Mouse (Mus musculus): Measurements from ENCODE around the gene Crybg1. TPM values are rescaled to one million over a fixed set of nuclear protein-coding genes. Genes with fewer than 3 reads are reported as not detected.
"Not testable (repeated sequence)": the region's sequence is repeated elsewhere in the genome, so short reads cannot be mapped to it uniquely, and the experiment has no call there.

Crybg1 gene
- polyA plus RNA-seq, 1 experiment, result 4.2 TPM

DNA sequence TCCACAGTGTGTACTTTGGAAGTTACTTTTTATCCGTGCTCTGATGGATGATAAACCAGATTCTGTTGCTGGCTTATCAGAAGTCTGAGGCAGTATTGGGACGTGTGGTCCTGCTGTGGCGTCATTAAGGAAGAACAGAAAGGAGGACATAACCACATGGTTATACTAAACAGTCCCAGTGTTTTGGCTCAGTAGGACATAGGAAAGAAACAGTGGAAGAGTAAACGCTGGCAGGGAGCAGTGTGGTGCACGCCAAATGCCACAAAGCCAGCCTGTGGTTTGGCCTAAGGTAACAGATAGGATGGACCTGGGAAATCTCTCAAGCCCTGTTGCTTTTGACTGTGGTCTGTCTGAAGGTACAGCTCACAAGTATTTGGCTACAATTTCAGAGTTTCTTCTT lies 220.1 kb downstream of the Crybg1 start:
- Histone ChIP-seq H3K27me3 (ENCODE audit: control insufficient read depth, insufficient read depth, low read length, poor library complexity, severe bottlenecking) (no peaks in the 10 kb centered on the region), H3K36me3 (ENCODE audit: control insufficient read depth, insufficient read depth, low read length, poor library complexity, severe bottlenecking) (peaks cover 9% of the 10 kb centered on the region; the same call in 1 of the 2 replicates), H3K9me3 (replicated peaks; ENCODE audit: control insufficient read depth, insufficient read depth, low read length, poor library complexity, severe bottlenecking) (no peaks in the 10 kb centered on the region), H3K4me3 (ENCODE audit: low read depth, low read length) (no peak overlapping the region), H3K4me1 (ENCODE audit: control insufficient read depth, insufficient read depth, low read length) (no peaks in the 10 kb centered on the region), H3K9ac (ENCODE audit: low read depth, poor library complexity, severe bottlenecking) (no peak overlapping the region), H3K27ac (ENCODE audit: insufficient read depth, low read length) (no peak overlapping the region)
- TF ChIP-seq EP300 (IDR thresholded peaks at IDR 0.05; ENCODE audit: insufficient read depth, low read depth, low read length), result no peak
- TF ChIP-seq POLR2A (IDR thresholded peaks at IDR 0.05; ENCODE audit: insufficient read depth, low read length), result no peak
- no peak for TF ChIP-seq CTCF (IDR thresholded peaks at IDR 0.05; ENCODE audit: low read depth, low read length)

DNA sequence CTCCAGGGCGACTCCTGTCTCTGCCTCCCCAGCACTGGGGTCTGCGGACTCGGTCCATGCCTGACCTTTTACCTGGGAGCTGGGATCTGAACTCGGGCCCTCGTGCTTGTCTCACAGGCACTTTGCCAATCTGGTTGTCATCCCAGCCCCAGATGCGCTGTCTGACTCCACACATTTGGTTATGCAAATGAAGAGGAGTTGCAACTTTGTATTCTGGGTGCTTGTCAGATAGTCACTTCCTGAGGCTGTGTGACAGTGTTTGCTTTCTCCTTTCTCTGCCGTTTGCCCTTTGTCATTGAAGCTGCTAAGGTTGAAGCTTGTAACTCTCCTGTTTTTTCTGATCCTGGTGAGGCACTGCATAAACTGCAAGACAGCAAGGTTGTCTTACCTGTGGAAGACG lies 220.9 kb downstream of the Crybg1 start:
- Histone ChIP-seq H3K9ac (ENCODE audit: low read depth, poor library complexity, severe bottlenecking) (no peak overlapping the region), H3K4me3 (ENCODE audit: low read depth, low read length) (no peak overlapping the region), H3K27ac (ENCODE audit: insufficient read depth, low read length) (no peak overlapping the region), H3K4me1 (ENCODE audit: control insufficient read depth, insufficient read depth, low read length) (no peaks in the 10 kb centered on the region), H3K36me3 (ENCODE audit: control insufficient read depth, insufficient read depth, low read length, poor library complexity, severe bottlenecking) (peaks cover 12% of the 10 kb centered on the region; the same call in 1 of the 2 replicates), H3K9me3 (replicated peaks; ENCODE audit: control insufficient read depth, insufficient read depth, low read length, poor library complexity, severe bottlenecking) (no peaks in the 10 kb centered on the region), H3K27me3 (ENCODE audit: control insufficient read depth, insufficient read depth, low read length, poor library complexity, severe bottlenecking) (no peaks in the 10 kb centered on the region)
- TF ChIP-seq EP300 (IDR thresholded peaks at IDR 0.05; ENCODE audit: insufficient read depth, low read depth, low read length) (no peak), CTCF (IDR thresholded peaks at IDR 0.05; ENCODE audit: low read depth, low read length) (no peak), POLR2A (IDR thresholded peaks at IDR 0.05; ENCODE audit: insufficient read depth, low read length) (no peak)

DNA sequence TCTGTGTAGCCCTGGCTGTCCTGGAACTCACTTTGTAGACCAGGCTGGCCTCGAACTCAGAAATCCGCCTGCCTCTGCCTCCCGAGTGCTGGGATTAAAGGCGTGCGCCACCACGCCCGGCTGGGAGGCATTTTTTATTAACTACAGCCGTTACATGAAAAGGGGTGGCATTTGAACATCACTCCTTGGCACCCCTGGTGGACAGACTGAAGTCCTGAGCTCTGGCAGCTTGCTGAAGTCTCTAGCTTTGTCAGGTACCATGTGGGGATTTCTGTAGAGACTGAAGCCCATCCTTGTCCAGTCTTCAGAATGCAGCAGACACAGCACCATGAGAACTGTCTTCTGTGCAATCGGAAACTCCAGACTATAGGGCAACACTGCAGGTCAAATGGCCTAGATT lies 222.9 kb downstream of the Crybg1 start:
- peaks cover 20% of the 10 kb centered on the region for H3K36me3 ChIP-seq (ENCODE audit: control insufficient read depth, insufficient read depth, low read length, poor library complexity, severe bottlenecking)
- not testable (repeated sequence) for H3K27ac ChIP-seq (ENCODE audit: insufficient read depth, low read length); H3K27me3 ChIP-seq (ENCODE audit: control insufficient read depth, insufficient read depth, low read length, poor library complexity, severe bottlenecking); H3K4me1 ChIP-seq (ENCODE audit: control insufficient read depth, insufficient read depth, low read length); H3K9me3 ChIP-seq (replicated peaks; ENCODE audit: control insufficient read depth, insufficient read depth, low read length, poor library complexity, severe bottlenecking); H3K9ac ChIP-seq (ENCODE audit: low read depth, poor library complexity, severe bottlenecking); H3K4me3 ChIP-seq (ENCODE audit: low read depth, low read length)

DNA sequence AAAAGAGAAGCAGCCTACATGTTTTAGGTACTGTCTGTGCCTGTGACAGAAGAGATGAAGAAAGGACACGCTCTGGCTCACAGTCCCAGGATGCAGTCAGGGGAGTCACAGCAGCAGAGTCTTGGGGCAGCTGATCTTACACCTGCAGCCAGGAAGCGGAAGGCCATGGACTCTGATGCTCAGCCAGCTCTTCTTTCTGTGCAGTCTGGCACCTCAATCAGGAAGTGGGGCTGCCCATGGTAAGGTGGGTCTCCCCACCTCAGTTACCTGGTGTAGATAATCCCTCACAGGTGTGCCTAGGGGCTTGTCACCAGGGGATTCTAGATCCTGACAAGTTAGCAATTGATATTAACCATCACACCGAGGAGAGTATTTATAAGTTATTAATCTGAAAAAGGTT lies 225.6 kb downstream of the Crybg1 start:
- no peak overlapping the region for H3K4me3 ChIP-seq (ENCODE audit: low read depth, low read length)
- no peak for TF ChIP-seq POLR2A (IDR thresholded peaks at IDR 0.05; ENCODE audit: insufficient read depth, low read length)
- no peak for TF ChIP-seq EP300 (IDR thresholded peaks at IDR 0.05; ENCODE audit: insufficient read depth, low read depth, low read length)
- no peak for TF ChIP-seq CTCF (IDR thresholded peaks at IDR 0.05; ENCODE audit: low read depth, low read length)
- H3K27ac ChIP-seq (ENCODE audit: insufficient read depth, low read length), result no peak overlapping the region
- H3K27me3 ChIP-seq (ENCODE audit: control insufficient read depth, insufficient read depth, low read length, poor library complexity, severe bottlenecking), result no peaks in the 10 kb centered on the region
- H3K9me3 ChIP-seq (replicated peaks; ENCODE audit: control insufficient read depth, insufficient read depth, low read length, poor library complexity, severe bottlenecking), result no peaks in the 10 kb centered on the region
- no peaks in the 10 kb centered on the region for H3K4me1 ChIP-seq (ENCODE audit: control insufficient read depth, insufficient read depth, low read length)
- H3K36me3 ChIP-seq (ENCODE audit: control insufficient read depth, insufficient read depth, low read length, poor library complexity, severe bottlenecking), result peaks cover 10% of the 10 kb centered on the region
- H3K9ac ChIP-seq (ENCODE audit: low read depth, poor library complexity, severe bottlenecking), result no peak overlapping the region

DNA sequence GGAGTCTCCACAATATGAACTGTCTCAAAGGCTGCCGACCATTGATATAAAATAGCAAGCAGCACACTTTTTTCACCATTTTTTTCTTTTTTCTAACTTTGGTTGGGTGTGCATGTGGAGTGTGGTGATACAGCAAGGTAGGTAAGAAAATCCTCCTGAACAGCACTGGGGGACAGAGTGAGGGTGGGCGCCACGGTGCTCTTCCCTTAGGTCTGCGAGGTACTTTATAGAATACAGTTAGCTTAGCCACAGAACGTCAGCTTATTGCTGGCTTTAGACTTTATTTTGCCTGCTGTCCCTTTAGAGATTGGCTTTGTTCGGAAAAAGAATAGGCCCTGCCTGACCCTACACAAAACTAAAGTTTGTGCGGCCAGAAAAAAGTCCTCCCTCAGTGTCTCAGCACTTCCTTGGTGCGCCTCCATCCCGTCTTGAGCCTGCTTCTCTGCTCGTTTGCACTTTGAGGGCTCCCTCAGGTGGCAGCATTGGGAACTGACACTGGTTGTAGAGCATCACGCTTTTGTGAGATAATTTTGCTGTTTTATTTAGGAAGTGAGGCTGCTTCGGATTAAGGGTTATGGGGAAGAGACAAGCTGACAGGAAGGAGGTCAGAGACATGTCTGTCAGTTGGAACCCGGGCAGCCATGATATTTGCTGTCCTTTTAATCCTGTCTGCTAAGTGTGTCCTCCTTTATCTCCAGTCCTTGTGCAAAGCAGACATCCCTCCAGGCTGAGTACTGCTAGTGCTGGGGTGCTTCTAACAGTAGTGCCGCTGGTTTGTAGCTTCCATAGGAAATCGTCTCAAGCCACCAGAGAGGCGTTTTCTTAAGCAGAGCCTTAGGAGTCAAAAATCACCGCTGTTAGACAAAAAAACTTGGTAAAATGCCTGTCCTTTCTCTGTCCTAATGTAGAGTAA lies 229.7 kb downstream of the Crybg1 start:
- H3K9me3 ChIP-seq (replicated peaks; ENCODE audit: control insufficient read depth, insufficient read depth, low read length, poor library complexity, severe bottlenecking), result no peaks in the 10 kb centered on the region
- H3K4me3 ChIP-seq (ENCODE audit: low read depth, low read length), result no peak overlapping the region
- H3K27me3 ChIP-seq (ENCODE audit: control insufficient read depth, insufficient read depth, low read length, poor library complexity, severe bottlenecking), result no peaks in the 10 kb centered on the region
- TF ChIP-seq POLR2A (IDR thresholded peaks at IDR 0.05; ENCODE audit: insufficient read depth, low read length) (no peak), EP300 (IDR thresholded peaks at IDR 0.05; ENCODE audit: insufficient read depth, low read depth, low read length) (no peak), CTCF (IDR thresholded peaks at IDR 0.05; ENCODE audit: low read depth, low read length) (peak; percentile 83)
- no peak overlapping the region for H3K27ac ChIP-seq (ENCODE audit: insufficient read depth, low read length)
- H3K4me1 ChIP-seq (ENCODE audit: control insufficient read depth, insufficient read depth, low read length), result peaks cover 2% of the 10 kb centered on the region
- H3K36me3 ChIP-seq (ENCODE audit: control insufficient read depth, insufficient read depth, low read length, poor library complexity, severe bottlenecking), result peaks cover 10% of the 10 kb centered on the region
- no peak overlapping the region for H3K9ac ChIP-seq (ENCODE audit: low read depth, poor library complexity, severe bottlenecking)

DNA sequence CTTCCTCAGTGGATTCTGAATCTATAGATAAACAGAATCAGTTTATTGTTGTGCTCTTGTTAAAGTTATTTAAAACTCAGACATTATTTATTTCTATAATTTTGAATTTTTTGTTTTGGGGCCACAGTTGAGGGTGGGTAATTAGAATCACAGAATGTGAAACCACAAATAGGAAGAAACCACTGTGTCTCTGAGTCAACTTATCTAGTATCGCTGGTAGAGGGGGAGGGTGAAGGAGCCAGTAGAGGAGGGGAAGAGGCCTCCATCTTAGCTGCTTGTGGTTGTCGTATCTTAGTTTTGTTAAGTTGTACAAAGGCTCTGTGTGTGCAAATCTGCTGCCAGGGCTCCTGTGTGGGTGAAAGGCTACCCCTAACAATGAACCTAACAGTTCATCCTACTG lies 231.9 kb downstream of the Crybg1 start:
- Histone ChIP-seq H3K9me3 (replicated peaks; ENCODE audit: control insufficient read depth, insufficient read depth, low read length, poor library complexity, severe bottlenecking) (no peaks in the 10 kb centered on the region), H3K36me3 (ENCODE audit: control insufficient read depth, insufficient read depth, low read length, poor library complexity, severe bottlenecking) (peaks cover 6% of the 10 kb centered on the region), H3K4me3 (ENCODE audit: low read depth, low read length) (no peak overlapping the region), H3K4me1 (ENCODE audit: control insufficient read depth, insufficient read depth, low read length) (peaks cover 2% of the 10 kb centered on the region), H3K9ac (ENCODE audit: low read depth, poor library complexity, severe bottlenecking) (no peak overlapping the region), H3K27me3 (ENCODE audit: control insufficient read depth, insufficient read depth, low read length, poor library complexity, severe bottlenecking) (no peaks in the 10 kb centered on the region), H3K27ac (ENCODE audit: insufficient read depth, low read length) (no peak overlapping the region)
- TF ChIP-seq CTCF (IDR thresholded peaks at IDR 0.05; ENCODE audit: low read depth, low read length) (no peak), POLR2A (IDR thresholded peaks at IDR 0.05; ENCODE audit: insufficient read depth, low read length) (no peak), EP300 (IDR thresholded peaks at IDR 0.05; ENCODE audit: insufficient read depth, low read depth, low read length) (no peak)

All from ES-Bruce4 (cell line).